Mouse (Mus musculus) intestine, postnatal 0 days (tissue): ENCODE results near the gene Hecw2. TPM values are rescaled to one million over a fixed set of nuclear protein-coding genes. Genes with fewer than 3 reads are reported as not detected.

Source experiments
- ATAC-seq: fragments of 200-750 bp; cut with Nextera tagmentation; 2 replicates; pipeline ENCODE4 v1.8.0; 2017; ENCODE audit warnings: mild to moderate bottlenecking, moderate TSS enrichment, moderate library complexity
- H3K27ac ChIP-seq: fragments of 300-500 bp; sonication (generic); 2 replicates; pipeline ENCODE4 v1.5.1; 2014; ENCODE audit warnings: mild to moderate bottlenecking, low read depth, low read length, moderate library complexity
- H3K27me3 ChIP-seq: fragments of 300-500 bp; sonication (generic); replicated peaks from 2 replicates; pipeline ENCODE4 v1.6.1; 2014; ENCODE audit warnings: low read length, mixed read lengths; ENCODE audit not compliant: control insufficient read depth, insufficient read depth
- H3K36me3 ChIP-seq: fragments of 300-500 bp; sonication (generic); 2 replicates; pipeline ENCODE4 v1.6.1; 2014; ENCODE audit warnings: mild to moderate bottlenecking, moderate library complexity; ENCODE audit not compliant: control insufficient read depth, insufficient read depth
- H3K4me1 ChIP-seq: fragments of 300-500 bp; sonication (generic); replicated peaks from 2 replicates; pipeline ENCODE4 v1.6.1; 2014; ENCODE audit warnings: antibody characterized with exemption, low read length, mixed read lengths; ENCODE audit not compliant: control insufficient read depth, insufficient read depth
- H3K4me2 ChIP-seq: fragments of 300-500 bp; sonication (generic); replicated peaks from 2 replicates; pipeline ENCODE4 v1.6.1; 2014; ENCODE audit warnings: low read depth, mild to moderate bottlenecking, moderate library complexity
- H3K4me3 ChIP-seq: fragments of 300-500 bp; sonication (generic); 2 replicates; pipeline ENCODE4 v1.5.1; 2014; ENCODE audit warnings: low read depth, low read length
- H3K9ac ChIP-seq: fragments of 300-500 bp; sonication (generic); 2 replicates; pipeline ENCODE4 v1.6.1; 2014; ENCODE audit warnings: mild to moderate bottlenecking, low read depth, low read length
- H3K9me3 ChIP-seq: fragments of 300-500 bp; sonication (generic); 2 replicates; pipeline ENCODE4 v1.6.1; 2016; ENCODE audit warnings: mixed run types; ENCODE audit not compliant: control insufficient read depth
- CTCF ChIP-seq: sonication (generic); IDR thresholded peaks from 2 replicates; pipeline ENCODE4 v1.5.1; 2016; ENCODE audit warnings: low read depth, mild to moderate bottlenecking, control low read depth, antibody characterized with exemption, moderate library complexity
- WGBS: fragments of 180-500 bp; shearing (Covaris S2); extraction: QIAGEN DNeasy Blood & Tissue Kit; methylation state at CpG from one replicate; pipeline ENCODE4 v1.1.7; 2014; 5-methylcytosine and 5-hydroxymethylcytosine counted together
- polyA plus RNA-seq: library from polyadenylated mRNA; unstranded; fragments of >200 nt; fragmentation: Nextera tagmentation; extraction: Ambion mirVana; gene quantifications from 2 replicates; pipeline ENCODE4 v1.2.1, GENCODE M21; 2015

The Hecw2 gene
- polyA plus RNA-seq, 1 experiment from 2014 or later = 0.69 TPM

DNA sequence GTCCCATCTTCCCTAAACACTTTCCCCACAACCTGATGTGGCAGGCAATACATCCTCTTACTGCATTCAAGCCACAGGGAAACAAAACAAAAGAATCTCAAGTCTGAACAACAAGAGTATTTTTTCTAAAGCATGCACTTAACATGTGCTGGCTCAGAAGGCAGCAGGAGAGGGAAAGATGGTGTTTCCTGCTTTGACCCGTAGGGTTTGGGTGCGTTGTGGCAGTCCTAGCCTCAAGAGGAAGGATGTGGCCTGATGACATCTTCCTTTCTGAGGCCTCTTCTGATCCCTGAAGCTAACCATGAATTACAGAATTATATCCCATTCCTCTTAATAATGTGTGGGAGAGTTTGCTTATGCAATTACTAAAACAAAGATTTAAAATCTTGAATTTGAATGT lies 249.2 kb downstream of the Hecw2 start:
- H3K27ac ChIP-seq = no peak overlapping the region
- WGBS = 60% methylated on average over 2 of the region's 2 CpGs
- no peaks in the 10 kb centered on the region for H3K4me1 ChIP-seq
- no peaks in the 10 kb centered on the region for H3K9me3 ChIP-seq
- no peak for ATAC-seq
- no peak overlapping the region for H3K9ac ChIP-seq
- H3K4me3 ChIP-seq = no peak overlapping the region
- H3K4me2 ChIP-seq = no peak overlapping the region
- no peaks in the 10 kb centered on the region for H3K27me3 ChIP-seq
- H3K36me3 ChIP-seq = no peaks in the 10 kb centered on the region
- no peak for TF ChIP-seq CTCF

DNA sequence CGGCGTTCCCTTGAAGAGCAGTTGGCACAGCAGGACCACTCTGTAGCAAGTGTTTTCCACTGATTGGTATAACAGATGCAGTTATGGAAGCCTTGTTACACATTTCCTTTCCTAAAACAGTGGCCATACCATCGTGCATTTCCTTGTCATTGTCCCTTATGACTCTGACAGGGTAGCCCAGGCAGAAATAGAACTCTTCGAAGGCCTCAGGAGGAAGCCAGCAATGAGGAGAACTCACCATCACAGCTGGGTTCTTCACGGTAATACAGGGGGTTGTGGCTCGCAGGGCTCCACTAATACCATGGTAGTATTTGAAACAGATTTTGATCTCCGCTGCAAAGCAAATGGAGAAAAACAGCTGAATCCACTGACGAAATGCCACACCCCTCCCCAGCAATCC lies 252.5 kb downstream of the Hecw2 start:
- H3K9ac ChIP-seq = no peak overlapping the region
- H3K4me3 ChIP-seq = no peak overlapping the region
- H3K36me3 ChIP-seq = no peaks in the 10 kb centered on the region
- H3K27ac ChIP-seq = no peak overlapping the region
- no peaks in the 10 kb centered on the region for H3K4me1 ChIP-seq
- ATAC-seq = no peak
- H3K27me3 ChIP-seq = no peaks in the 10 kb centered on the region
- WGBS = 83% methylated on average over 8 of the region's 8 CpGs
- TF ChIP-seq CTCF = no peak
- no peaks in the 10 kb centered on the region for H3K9me3 ChIP-seq
- H3K4me2 ChIP-seq = no peak overlapping the region

DNA sequence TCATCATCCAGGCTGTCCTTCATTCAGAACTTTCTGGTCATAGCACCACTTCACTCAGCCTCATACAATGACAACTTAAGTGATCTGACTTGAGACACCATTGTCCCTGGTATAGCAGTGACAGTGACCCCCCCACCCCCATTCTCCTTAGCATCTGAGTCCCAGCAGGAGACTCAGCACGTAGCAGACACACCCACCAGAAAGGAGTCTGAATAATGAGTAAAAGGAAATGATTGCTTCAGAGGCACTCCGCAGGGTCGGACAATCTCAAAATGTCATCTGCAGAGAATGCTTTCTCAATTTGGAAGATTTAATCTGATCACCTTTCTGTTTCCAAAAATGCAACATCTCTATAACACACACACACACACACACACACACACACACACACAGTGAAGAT lies 253.4 kb downstream of the Hecw2 start:
- Histone ChIP-seq H3K4me3 (no peak overlapping the region), H3K4me1 (no peaks in the 10 kb centered on the region), H3K27ac (no peak overlapping the region), H3K4me2 (no peak overlapping the region), H3K36me3 (no peaks in the 10 kb centered on the region), H3K9me3 (no peaks in the 10 kb centered on the region), H3K27me3 (no peaks in the 10 kb centered on the region), H3K9ac (no peak overlapping the region)
- 64% methylated on average over 3 of the region's 3 CpGs for WGBS
- no peak for ATAC-seq
- TF ChIP-seq CTCF = no peak

DNA sequence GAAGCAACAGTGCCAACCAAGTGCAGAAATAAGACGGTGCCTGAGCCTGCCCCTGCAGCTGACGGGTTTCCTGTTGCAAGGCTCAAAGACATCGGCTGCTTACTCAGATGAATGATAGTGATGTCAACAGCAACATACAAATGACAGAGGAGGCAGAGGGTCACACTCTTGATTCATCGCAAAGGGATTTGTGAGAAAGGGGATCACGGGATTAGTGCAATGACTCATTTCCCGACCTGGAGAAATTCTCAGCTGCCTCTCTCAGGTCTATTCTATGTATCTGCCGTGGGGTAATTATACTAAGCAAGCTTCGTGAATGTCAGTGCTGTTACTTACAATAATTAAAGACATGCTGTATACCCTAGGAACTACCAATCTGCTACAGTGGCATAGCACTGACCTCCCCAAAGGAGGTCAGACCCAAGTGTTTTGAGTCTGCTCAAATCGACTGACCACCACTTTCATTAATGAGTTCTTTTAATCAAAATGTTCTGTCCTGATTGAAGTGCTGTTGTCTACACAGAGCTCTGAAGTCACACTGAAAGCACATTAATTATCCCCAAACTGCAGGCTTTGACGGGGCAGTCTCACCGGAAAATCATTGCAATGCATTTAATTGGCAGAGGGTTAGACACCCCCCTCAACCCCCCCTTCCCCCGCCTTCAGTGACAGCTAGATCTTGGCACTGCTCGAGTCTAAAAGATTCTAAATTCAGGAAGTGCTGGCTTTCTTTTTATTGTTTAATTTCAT lies 254.5 kb downstream of the Hecw2 start:
- Histone ChIP-seq H3K4me1 (no peaks in the 10 kb centered on the region), H3K9me3 (no peaks in the 10 kb centered on the region), H3K36me3 (no peaks in the 10 kb centered on the region), H3K4me3 (no peak overlapping the region), H3K27ac (no peak overlapping the region), H3K27me3 (no peaks in the 10 kb centered on the region), H3K4me2 (no peak overlapping the region; the same call in 1 of the 2 replicates), H3K9ac (no peak overlapping the region)
- ATAC-seq = no peak
- WGBS = 52% methylated on average over 13 of the region's 13 CpGs
- no peak for TF ChIP-seq CTCF

DNA sequence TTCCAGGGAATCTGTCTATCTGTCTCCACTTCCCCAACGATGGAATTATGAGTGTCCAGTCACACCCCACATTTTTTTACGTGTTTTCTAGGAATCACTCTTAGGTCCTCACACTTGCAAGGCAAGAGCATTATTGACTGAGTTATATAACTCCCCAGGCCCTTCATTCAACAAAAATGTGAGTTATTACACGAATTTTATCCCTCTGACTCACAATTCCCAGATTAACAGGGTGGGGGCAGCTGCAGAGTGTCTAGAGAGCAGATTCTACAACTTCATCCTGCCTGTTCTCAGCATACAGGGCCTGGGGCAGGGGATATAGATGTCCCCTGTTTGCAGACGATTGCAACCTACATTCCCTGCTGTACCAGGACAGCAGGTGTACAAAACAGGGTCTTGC lies 255.7 kb downstream of the Hecw2 start:
- H3K4me2 ChIP-seq = no peak overlapping the region
- ATAC-seq = no peak
- H3K36me3 ChIP-seq = no peaks in the 10 kb centered on the region
- no peaks in the 10 kb centered on the region for H3K4me1 ChIP-seq
- H3K9me3 ChIP-seq = no peaks in the 10 kb centered on the region
- WGBS = 62% methylated on average over 4 of the region's 4 CpGs
- no peaks in the 10 kb centered on the region for H3K27me3 ChIP-seq
- H3K9ac ChIP-seq = no peak overlapping the region
- no peak overlapping the region for H3K27ac ChIP-seq
- no peak overlapping the region for H3K4me3 ChIP-seq
- no peak for TF ChIP-seq CTCF

DNA sequence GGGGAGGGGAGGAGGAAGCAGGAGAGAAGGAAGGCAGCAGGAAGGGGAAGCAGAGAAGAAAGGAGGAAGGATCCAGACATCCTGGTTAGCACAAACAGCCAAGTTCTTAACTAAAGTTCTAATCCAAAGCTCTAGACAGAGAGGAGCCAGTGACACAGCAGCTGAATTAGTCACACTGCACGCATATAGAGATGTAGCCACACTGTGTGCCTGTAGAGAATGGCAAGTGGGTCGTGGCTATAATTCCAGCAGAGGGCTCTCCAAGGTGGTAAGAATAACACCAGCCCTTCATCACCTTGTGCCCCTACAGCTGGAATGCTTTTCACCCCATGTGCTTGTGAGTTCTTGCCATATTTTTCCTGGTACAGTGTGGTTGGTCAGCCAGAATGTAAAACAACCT lies 261.7 kb downstream of the Hecw2 start:
- H3K27ac ChIP-seq = no peak overlapping the region
- H3K4me3 ChIP-seq = no peak overlapping the region
- H3K4me2 ChIP-seq = no peak overlapping the region
- no peak for TF ChIP-seq CTCF
- WGBS = 78% methylated on average over 2 of the region's 2 CpGs
- H3K36me3 ChIP-seq = no peaks in the 10 kb centered on the region
- no peak for ATAC-seq
- H3K9me3 ChIP-seq = no peaks in the 10 kb centered on the region
- H3K9ac ChIP-seq = no peak overlapping the region
- no peaks in the 10 kb centered on the region for H3K27me3 ChIP-seq
- H3K4me1 ChIP-seq = no peaks in the 10 kb centered on the region
